Mouse (Mus musculus) bone marrow, adult 2 months (tissue): Measurements from ENCODE around the gene Tmem199. TPM values are rescaled to one million over a fixed set of nuclear protein-coding genes. Genes with fewer than 3 reads are reported as not detected.
"Not testable (repeated sequence)": the region's sequence is repeated elsewhere in the genome, so short reads cannot be mapped to it uniquely, and the experiment has no call there.

Source experiments
- H3K27ac ChIP-seq: fragments of 200-500 bp; 2 replicates; pipeline ENCODE4 v1.5.1; 2012; ENCODE audit warnings: low read depth, mild to moderate bottlenecking, control low read depth, inconsistent platforms, low read length; ENCODE audit not compliant: control insufficient read depth, poor library complexity, insufficient read depth
- H3K4me1 ChIP-seq: fragments of 200-500 bp; 2 replicates; pipeline ENCODE4 v1.6.1; 2011; ENCODE audit warnings: low read length; ENCODE audit not compliant: control insufficient read depth, insufficient read depth
- H3K4me3 ChIP-seq: fragments of 200-500 bp; replicated peaks from 2 replicates; pipeline ENCODE3; 2011; ENCODE audit warnings: mild to moderate bottlenecking, low read depth, low read length, control low read depth; ENCODE audit not compliant: control insufficient read depth
- CTCF ChIP-seq: fragments of 200-500 bp; IDR thresholded peaks from 2 replicates; pipeline ENCODE4 v1.5.1; 2011; ENCODE audit warnings: low read length, control low read depth; ENCODE audit not compliant: control insufficient read depth, insufficient read depth
- POLR2A ChIP-seq: fragments of 200-500 bp; IDR thresholded peaks from 2 replicates; pipeline ENCODE4 v1.6.1; 2011; ENCODE audit warnings: low read depth, mild to moderate bottlenecking, control low read depth, low read length, borderline replicate concordance; ENCODE audit not compliant: control insufficient read depth
- WGBS: fragments of 180-500 bp; shearing (Covaris S2); methylation state at CpG from one replicate; pipeline ENCODE4 v1.1.7; 2018; 5-methylcytosine and 5-hydroxymethylcytosine counted together
- polyA plus RNA-seq: library from polyadenylated mRNA; stranded (reverse); fragments of >200 nt; gene quantifications from 2 replicates; pipeline ENCODE4 v1.2.4, GENCODE M21; 2011; ENCODE audit warnings: low replicate concordance; ENCODE audit not compliant: missing spikeins, insufficient read depth, insufficient read length

Gene Tmem199
- polyA plus RNA-seq, 1 experiment: 16.5 TPM

DNA sequence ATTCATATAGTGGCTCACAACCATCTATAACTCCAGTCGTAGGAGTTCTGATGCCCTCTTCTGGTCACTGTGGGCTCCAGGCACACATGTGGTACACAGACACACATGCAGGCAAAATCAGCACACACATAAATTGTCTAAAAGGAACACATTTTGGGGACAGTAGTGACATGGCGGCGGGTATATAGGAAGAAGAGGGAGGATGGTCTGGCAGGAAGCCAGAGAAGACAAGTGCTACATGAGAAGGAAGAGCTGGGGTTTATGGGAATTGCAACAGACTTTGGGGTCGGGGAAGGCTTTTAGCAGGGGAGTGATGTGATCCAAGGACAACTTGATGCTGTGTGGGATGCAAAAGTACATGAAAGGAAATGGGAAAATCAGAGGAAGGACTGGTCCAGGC lies 22.5 kb upstream of the Tmem199 start:
- TF ChIP-seq POLR2A (no peak), CTCF (no peak)
- WGBS: 64% methylated on average over 4 of the region's 4 CpGs
- Histone ChIP-seq H3K27ac (no peak overlapping the region), H3K4me3 (no peak overlapping the region), H3K4me1 (no peaks in the 10 kb centered on the region; the same call in 1 of the 2 replicates)

DNA sequence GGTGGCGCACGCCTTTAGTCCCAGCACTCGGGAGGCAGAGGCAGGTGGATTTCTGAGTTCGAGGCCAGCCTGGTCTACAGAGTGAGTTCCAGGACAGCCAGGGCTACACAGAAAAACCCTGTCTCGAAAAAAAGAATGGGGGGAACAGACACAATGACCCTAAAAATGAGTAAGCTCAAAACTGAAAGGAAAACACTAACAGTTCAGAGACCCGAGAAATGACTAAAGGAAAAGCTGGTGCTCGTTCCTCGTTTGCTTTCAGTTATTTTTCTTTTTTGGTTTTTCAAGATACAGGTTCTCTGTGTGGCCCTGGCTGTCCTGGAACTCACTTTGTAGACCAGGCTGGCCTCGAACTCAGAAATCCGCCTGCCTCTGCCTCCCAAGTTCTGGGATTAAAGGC lies 19.5 kb upstream of the Tmem199 start:
- H3K27ac ChIP-seq, H3K4me1 ChIP-seq, H3K4me3 ChIP-seq: not testable (repeated sequence)
- 74% methylated on average over 10 of the region's 10 CpGs for WGBS

DNA sequence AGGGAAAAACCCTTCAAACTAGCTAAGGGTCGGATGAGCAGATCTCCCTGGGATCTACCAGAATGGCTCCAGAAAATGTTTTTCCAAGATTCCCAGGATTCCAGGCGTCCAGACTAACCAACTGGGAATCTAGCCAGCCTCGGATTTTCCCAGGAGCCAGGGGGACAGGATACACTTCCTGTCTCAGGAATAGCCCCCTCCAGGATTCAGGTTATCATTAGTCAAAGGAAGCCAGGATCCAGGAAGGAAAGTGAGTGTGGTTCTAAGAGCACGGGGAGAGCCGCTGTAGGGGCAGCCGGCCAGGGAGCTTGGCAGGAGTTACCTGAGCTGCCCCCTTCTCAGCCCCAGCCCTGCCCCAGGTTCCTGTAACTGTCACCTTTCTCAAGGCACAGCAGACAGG lies 19.1 kb upstream of the Tmem199 start:
- WGBS: 78% methylated on average over 6 of the region's 6 CpGs
- Histone ChIP-seq H3K4me1 (no peaks in the 10 kb centered on the region; the same call in 1 of the 2 replicates), H3K4me3 (no peak overlapping the region)

DNA sequence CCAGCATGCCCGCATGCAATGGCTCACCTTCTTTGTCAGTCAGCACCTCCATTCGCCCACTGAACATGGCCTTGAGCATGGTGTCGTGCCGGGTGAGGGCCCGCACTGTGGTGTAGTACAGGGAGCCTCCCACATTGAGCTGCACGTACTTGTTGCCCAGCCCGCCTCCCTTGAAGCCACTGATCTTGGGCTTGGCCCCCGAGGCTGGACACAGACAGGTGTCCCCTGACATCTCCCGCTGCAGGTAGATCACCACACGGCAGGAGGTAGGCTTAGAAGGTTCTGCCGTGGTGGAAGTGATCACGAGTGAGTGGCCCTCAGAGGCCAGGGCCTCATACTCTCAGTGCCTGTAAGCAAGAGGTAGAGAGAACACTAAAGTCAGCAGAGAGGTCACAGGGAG lies 18.0 kb upstream of the Tmem199 start:
- Histone ChIP-seq H3K4me3 (no peak overlapping the region), H3K27ac (no peak overlapping the region), H3K4me1 (no peaks in the 10 kb centered on the region; the same call in 1 of the 2 replicates)
- TF ChIP-seq POLR2A (no peak), CTCF (no peak)
- 82% methylated on average over 12 of the region's 12 CpGs for WGBS

More for the DNA sequence above, 19.1 kb upstream of the Tmem199 start:
- TF ChIP-seq POLR2A: no peak
- TF ChIP-seq CTCF: no peak
- no peak overlapping the region for H3K27ac ChIP-seq

DNA sequence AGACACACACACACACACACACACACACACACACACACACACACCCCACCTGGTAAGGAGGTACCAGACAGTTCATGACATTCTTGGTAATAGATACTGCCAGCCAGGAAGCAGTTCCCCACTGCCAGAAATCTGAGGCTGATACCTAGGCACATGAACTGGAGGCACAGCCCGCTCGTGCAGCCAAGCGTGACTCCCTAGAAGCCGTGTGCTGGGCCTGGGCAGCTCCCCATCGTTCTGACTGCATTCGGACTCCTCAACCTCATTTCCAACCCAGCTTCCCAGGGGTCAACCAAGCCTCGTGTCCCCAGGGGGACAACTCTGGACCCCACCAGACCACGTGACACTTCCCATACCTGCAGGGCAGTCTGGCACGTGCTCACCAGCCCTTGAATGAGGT lies 16.7 kb upstream of the Tmem199 start:
- TF ChIP-seq POLR2A: no peak
- TF ChIP-seq CTCF: no peak
- WGBS: 87% methylated on average over 9 of the region's 9 CpGs

DNA sequence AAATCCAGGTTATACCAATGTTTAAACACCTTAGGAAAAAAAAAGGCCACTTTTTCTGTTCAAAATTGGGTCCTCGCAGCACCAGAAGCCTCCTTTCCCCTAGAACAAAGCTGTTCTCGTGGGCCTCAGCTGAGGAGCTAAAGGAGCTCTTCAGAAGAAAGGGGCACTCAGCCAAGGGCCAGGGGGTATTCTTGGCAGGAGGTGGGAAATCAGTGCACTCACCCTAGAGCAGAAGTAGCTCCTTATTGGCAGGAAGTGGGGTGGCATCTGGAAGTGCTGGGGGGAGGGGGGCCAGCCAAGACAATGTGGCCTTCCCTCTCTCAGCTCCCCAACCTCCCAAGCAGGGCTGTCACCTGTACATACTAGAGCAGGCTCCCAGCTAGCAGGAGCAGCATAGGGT lies 12.9 kb upstream of the Tmem199 start:
- TF ChIP-seq CTCF (no peak), POLR2A (no peak)
- no peaks in the 10 kb centered on the region for H3K4me1 ChIP-seq
- no peak overlapping the region for H3K4me3 ChIP-seq
- no peak overlapping the region for H3K27ac ChIP-seq
- 49% methylated on average over 2 of the region's 2 CpGs for WGBS

More for the DNA sequence above, 16.7 kb upstream of the Tmem199 start:
- H3K4me3 ChIP-seq: no peak overlapping the region
- no peak overlapping the region for H3K27ac ChIP-seq
- H3K4me1 ChIP-seq: no peaks in the 10 kb centered on the region

DNA sequence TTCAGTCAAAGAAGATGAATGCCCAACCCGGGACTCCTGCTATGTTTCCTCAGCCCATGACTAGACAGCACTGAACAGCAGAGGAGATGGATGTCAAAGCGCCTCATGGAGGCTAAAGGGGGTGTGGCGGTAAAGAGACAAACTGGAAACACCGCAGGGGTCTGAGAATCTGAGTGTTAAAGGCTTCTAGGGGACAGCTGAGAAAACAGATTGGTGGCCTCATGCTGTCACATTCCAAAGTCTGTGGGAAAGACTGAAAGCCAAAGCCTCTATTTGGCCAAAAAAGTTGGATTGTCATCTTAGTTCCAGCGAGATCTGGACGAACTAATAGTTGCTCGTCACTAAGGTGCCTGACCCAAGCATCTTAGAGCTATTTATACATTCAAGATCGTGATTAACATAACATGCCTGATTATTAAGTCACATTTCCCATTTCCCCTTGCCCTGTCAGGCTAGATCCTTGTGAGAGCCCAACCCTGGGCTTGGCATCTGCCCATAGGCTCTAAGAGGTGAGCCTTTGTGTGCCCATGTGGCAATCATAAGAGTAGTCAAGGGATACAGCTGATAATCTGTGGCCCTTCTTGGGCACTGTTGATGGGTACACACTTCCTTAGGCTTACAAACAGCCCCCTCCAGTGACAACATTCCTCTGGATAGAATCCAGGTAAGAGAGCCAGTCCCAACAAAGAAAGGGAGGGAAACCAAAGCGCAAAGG lies 11.4 kb upstream of the Tmem199 start:
- TF ChIP-seq CTCF: no peak
- no peak for TF ChIP-seq POLR2A
- no peaks in the 10 kb centered on the region for H3K4me1 ChIP-seq
- H3K27ac ChIP-seq: no peak overlapping the region
- 88% methylated on average over 9 of the region's 9 CpGs for WGBS
- no peak overlapping the region for H3K4me3 ChIP-seq

DNA sequence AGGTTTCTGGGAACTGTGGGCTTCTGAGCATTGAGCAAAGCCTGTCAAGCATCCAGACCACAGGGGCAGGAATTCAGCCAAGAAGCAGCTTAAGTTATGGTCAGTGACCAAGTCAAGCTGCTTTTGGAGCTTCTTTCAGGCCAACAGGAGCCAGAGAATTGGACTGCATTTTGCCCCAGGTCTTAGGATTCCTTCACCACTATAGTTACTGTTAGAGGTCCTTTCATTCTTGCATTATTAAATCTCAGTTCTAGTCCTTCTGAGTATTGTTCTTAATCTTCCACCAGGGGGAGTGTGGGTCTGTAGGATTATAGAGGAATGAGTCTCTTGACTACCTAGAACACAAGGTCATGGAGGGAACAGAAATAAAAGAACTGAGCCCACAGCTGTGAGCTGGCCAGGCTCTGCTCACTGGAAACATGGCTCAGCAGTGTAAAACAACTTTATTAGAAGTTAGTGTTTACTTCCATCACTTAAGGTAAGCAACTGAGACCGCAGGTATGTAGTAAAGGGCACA lies 10.6 kb upstream of the Tmem199 start:
- no peak for TF ChIP-seq POLR2A
- no peak for TF ChIP-seq CTCF
- 91% methylated on average over 1 of the region's 1 CpGs for WGBS
- H3K4me1 ChIP-seq: no peaks in the 10 kb centered on the region
- no peak overlapping the region for H3K4me3 ChIP-seq
- H3K27ac ChIP-seq: no peak overlapping the region

DNA sequence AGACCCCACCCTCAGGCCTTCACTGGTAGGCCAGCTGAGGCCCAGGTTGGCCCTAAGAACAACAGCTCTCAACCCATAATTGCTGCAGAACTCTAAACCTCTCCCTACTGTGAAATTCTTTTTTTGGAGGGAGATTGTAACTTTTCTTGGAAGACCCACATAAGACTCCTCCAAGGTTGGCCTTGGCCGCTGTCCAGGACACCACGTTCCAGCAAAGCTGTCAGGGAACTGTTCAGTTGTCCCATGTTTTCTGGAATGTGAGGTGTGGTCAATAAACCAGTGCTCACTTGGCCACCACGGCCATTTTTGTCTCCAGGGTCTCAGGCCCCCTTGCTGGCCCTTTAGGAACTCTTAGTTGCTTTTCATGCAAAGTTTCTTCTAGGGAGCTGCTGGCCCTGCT lies 9.9 kb upstream of the Tmem199 start:
- no peaks in the 10 kb centered on the region for H3K4me1 ChIP-seq
- 83% methylated on average over 3 of the region's 3 CpGs for WGBS
- no peak overlapping the region for H3K4me3 ChIP-seq
- no peak overlapping the region for H3K27ac ChIP-seq
- TF ChIP-seq POLR2A (no peak), CTCF (no peak)
